Mouse (Mus musculus) heart, embryonic 11.5 days (tissue): ENCODE data around the gene Nr4a2. TPM values are rescaled to one million over a fixed set of nuclear protein-coding genes. Genes with fewer than 3 reads are reported as not detected.

Experiments
- ATAC-seq: fragments of 200-750 bp; cut with Nextera tagmentation; replicated peaks from 2 replicates; pipeline ENCODE4 v1.8.0; 2017; ENCODE audit warnings: moderate library complexity; ENCODE audit not compliant: insufficient number of reproducible peaks, low FRiP score, low TSS enrichment
- H3K27ac ChIP-seq: fragments of 300-500 bp; sonication (generic); 2 replicates; pipeline ENCODE4 v1.5.1; 2014; ENCODE audit warnings: mild to moderate bottlenecking, low read depth, low read length
- H3K27me3 ChIP-seq: fragments of 300-500 bp; sonication (generic); 2 replicates; pipeline ENCODE4 v1.6.1; 2014; ENCODE audit warnings: mild to moderate bottlenecking, low read length, mixed read lengths; ENCODE audit not compliant: control insufficient read depth, insufficient read depth
- H3K36me3 ChIP-seq: fragments of 300-500 bp; sonication (generic); 2 replicates; pipeline ENCODE4 v1.6.1; 2014; ENCODE audit warnings: mild to moderate bottlenecking, low read length, moderate library complexity, mixed read lengths; ENCODE audit not compliant: control insufficient read depth, insufficient read depth
- H3K4me1 ChIP-seq: fragments of 300-500 bp; sonication (generic); 2 replicates; pipeline ENCODE4 v1.6.1; 2014; ENCODE audit warnings: low read length; ENCODE audit not compliant: control insufficient read depth, insufficient read depth
- H3K4me2 ChIP-seq: fragments of 300-500 bp; sonication (generic); 2 replicates; pipeline ENCODE4 v1.6.1; 2014; ENCODE audit warnings: mild to moderate bottlenecking, moderate library complexity
- H3K4me3 ChIP-seq: fragments of 300-500 bp; sonication (generic); 2 replicates; pipeline ENCODE4 v1.5.1; 2014; ENCODE audit warnings: low read depth, low read length
- H3K9ac ChIP-seq: fragments of 300-500 bp; sonication (generic); 2 replicates; pipeline ENCODE4 v1.6.1; 2014; ENCODE audit warnings: mild to moderate bottlenecking, low read depth, low read length, moderate library complexity
- H3K9me3 ChIP-seq: fragments of 300-500 bp; sonication (generic); replicated peaks from 2 replicates; pipeline ENCODE4 v1.6.1; 2016; ENCODE audit warnings: low read length; ENCODE audit not compliant: control insufficient read depth
- WGBS: fragments of 180-500 bp; shearing (Covaris S2); extraction: QIAGEN DNeasy Blood & Tissue Kit; methylation state at CpG from one replicate; pipeline ENCODE4 v1.1.7; 2014; ENCODE audit not compliant: insufficient replicate concordance; 5-methylcytosine and 5-hydroxymethylcytosine counted together
- polyA plus RNA-seq: library from polyadenylated mRNA; unstranded; fragments of >200 nt; fragmentation: Nextera tagmentation; extraction: Ambion mirVana; gene quantifications from 2 replicates; pipeline ENCODE4 v1.2.1, GENCODE M21; 2014

The Nr4a2 gene
- 2.8 and 3.9 TPM in 2 replicates for polyA plus RNA-seq

- Histone ChIP-seq H3K4me1 (peaks cover 8% of the 10 kb centered on the region), H3K4me3 (peak within 1 kb of the TSS; percentile 96), H3K9ac (peak within 1 kb of the TSS; percentile 99), H3K4me2 (peak within 1 kb of the TSS; percentile 81), H3K27me3 (no peaks in the 10 kb centered on the region), H3K36me3 (no peaks in the 10 kb centered on the region), H3K9me3 (no peaks in the 10 kb centered on the region), H3K27ac (peak within 1 kb of the TSS; percentile 98)
- 9% methylated on average over 48 of the region's 69 CpGs for WGBS
- peak; percentile 96 for ATAC-seq
These were observed at the start of gene Nr4a2 for GRCm38 (mm10) chr2:57123991-57124840. Nr4a2 (minus strand) TSS chr2:57124003.

GRCm38 (mm10) chr2:57165416-57165815 is 41.6 kb upstream of the Nr4a2 start:
- Histone ChIP-seq H3K27me3 (no peaks in the 10 kb centered on the region), H3K4me2 (no peak overlapping the region), H3K9me3 (no peaks in the 10 kb centered on the region), H3K9ac (no peak overlapping the region), H3K4me3 (no peak overlapping the region), H3K27ac (no peak overlapping the region), H3K4me1 (no peaks in the 10 kb centered on the region), H3K36me3 (no peaks in the 10 kb centered on the region)
- 76% methylated on average over 1 of the region's 1 CpGs for WGBS
- ATAC-seq = no peak

- Histone ChIP-seq H3K36me3 (no peaks in the 10 kb centered on the region), H3K4me1 (no peaks in the 10 kb centered on the region), H3K4me3 (no peak overlapping the region), H3K4me2 (no peak overlapping the region), H3K27ac (no peak overlapping the region), H3K27me3 (no peaks in the 10 kb centered on the region), H3K9me3 (no peaks in the 10 kb centered on the region), H3K9ac (no peak overlapping the region)
- ATAC-seq = no peak
- 84% methylated on average over 9 of the region's 9 CpGs for WGBS
These were observed 33.0 kb upstream of the Nr4a2 start for GRCm38 (mm10) chr2:57156814-57157213.

GRCm38 (mm10) chr2:57149796-57150195 is 26.0 kb upstream of the Nr4a2 start:
- Histone ChIP-seq H3K4me2 (no peak overlapping the region), H3K36me3 (no peaks in the 10 kb centered on the region), H3K27me3 (no peaks in the 10 kb centered on the region), H3K4me1 (no peaks in the 10 kb centered on the region), H3K27ac (no peak overlapping the region), H3K9ac (no peak overlapping the region), H3K9me3 (no peaks in the 10 kb centered on the region), H3K4me3 (no peak overlapping the region)
- 72% methylated on average over 4 of the region's 4 CpGs for WGBS
- no peak for ATAC-seq

GRCm38 (mm10) chr2:57148231-57148630 is 24.4 kb upstream of the Nr4a2 start:
- Histone ChIP-seq H3K27me3 (no peaks in the 10 kb centered on the region), H3K27ac (no peak overlapping the region), H3K36me3 (no peaks in the 10 kb centered on the region), H3K4me3 (no peak overlapping the region), H3K9me3 (no peaks in the 10 kb centered on the region), H3K9ac (no peak overlapping the region), H3K4me1 (no peaks in the 10 kb centered on the region), H3K4me2 (no peak overlapping the region)
- ATAC-seq = no peak
- 68% methylated on average over 2 of the region's 2 CpGs for WGBS

- no peak overlapping the region for H3K9ac ChIP-seq
- no peak overlapping the region for H3K4me3 ChIP-seq
- no peak overlapping the region for H3K4me2 ChIP-seq
- H3K36me3 ChIP-seq = no peaks in the 10 kb centered on the region
- 88% methylated on average over 5 of the region's 5 CpGs for WGBS
- no peaks in the 10 kb centered on the region for H3K4me1 ChIP-seq
- H3K27ac ChIP-seq = no peak overlapping the region
- no peak for ATAC-seq
- H3K9me3 ChIP-seq = no peaks in the 10 kb centered on the region
- no peaks in the 10 kb centered on the region for H3K27me3 ChIP-seq
These were observed 22.0 kb upstream of the Nr4a2 start for GRCm38 (mm10) chr2:57145646-57146421.

GRCm38 (mm10) chr2:57138594-57138993 is 14.8 kb upstream of the Nr4a2 start:
- Histone ChIP-seq H3K4me3 (no peak overlapping the region), H3K4me2 (no peak overlapping the region), H3K27ac (no peak overlapping the region), H3K27me3 (no peaks in the 10 kb centered on the region), H3K4me1 (no peaks in the 10 kb centered on the region), H3K9me3 (no peaks in the 10 kb centered on the region), H3K36me3 (no peaks in the 10 kb centered on the region), H3K9ac (no peak overlapping the region)
- WGBS = 84% methylated on average over 6 of the region's 6 CpGs
- no peak for ATAC-seq

GRCm38 (mm10) chr2:57127461-57127860 is 3.7 kb upstream of the Nr4a2 start:
- Histone ChIP-seq H3K4me1 (peaks cover 4% of the 10 kb centered on the region; the same call in 1 of the 2 replicates), H3K4me3 (no peak overlapping the region), H3K4me2 (no peak overlapping the region), H3K36me3 (no peaks in the 10 kb centered on the region), H3K27ac (no peak overlapping the region), H3K27me3 (no peaks in the 10 kb centered on the region), H3K9me3 (no peaks in the 10 kb centered on the region), H3K9ac (no peak overlapping the region)
- WGBS = 66% methylated on average over 4 of the region's 4 CpGs
- ATAC-seq = no peak
